In genomic region chr14:45566066-45566937, GRCm38 (mm10) we compare ENCODE assay signal across 8 mouse cellular contexts. TPM values are rescaled to one million over a fixed set of nuclear protein-coding genes. Genes with fewer than 3 reads are reported as not detected.
DNase-seq lines count a peak whose midpoint lies in the region; ATAC-seq and TF ChIP-seq lines count a peak whose summit lies in the region.

No protein-coding gene starts in this region.

- H3K27me3 ChIP-seq in ES-Bruce4 (ENCODE audit: control insufficient read depth, insufficient read depth, low read length, poor library complexity, severe bottlenecking) = no peaks in the 10 kb centered on the region
- no peaks in the 10 kb centered on the region for H3K27me3 ChIP-seq in embryonic facial prominence, embryonic 12.5 days
- no peaks in the 10 kb centered on the region for H3K27me3 ChIP-seq in heart, embryonic 16.5 days (ENCODE audit: control insufficient read depth, insufficient read depth, low read length)

- no peaks in the 10 kb centered on the region for H3K9me3 ChIP-seq in ES-Bruce4 (replicated peaks; ENCODE audit: control insufficient read depth, insufficient read depth, low read length, poor library complexity, severe bottlenecking)
- H3K9me3 ChIP-seq in embryonic facial prominence, embryonic 12.5 days = no peaks in the 10 kb centered on the region
- no peaks in the 10 kb centered on the region for H3K9me3 ChIP-seq in heart, embryonic 16.5 days (replicated peaks; ENCODE audit: control insufficient read depth, low read length)

- no peak for TF ChIP-seq POLR2A in ES-Bruce4 (IDR thresholded peaks at IDR 0.05; ENCODE audit: insufficient read depth, low read length)
- TF ChIP-seq POLR2A in lung, adult 2 months (IDR thresholded peaks at IDR 0.05; ENCODE audit: borderline replicate concordance, extremely low read depth, low read depth, low read length) = no peak

- TF ChIP-seq CTCF in ES-Bruce4 (IDR thresholded peaks at IDR 0.05; ENCODE audit: low read depth, low read length) = peak; percentile 60
- peak; percentile 75 for TF ChIP-seq CTCF in lung, adult 2 months (IDR thresholded peaks at IDR 0.05; ENCODE audit: insufficient read depth, low read length)

- 23% methylated on average over 25 of the region's 33 CpGs for WGBS in embryonic facial prominence, embryonic 12.5 days
- 21% methylated on average over 33 of the region's 33 CpGs for WGBS in heart, embryonic 16.5 days
- WGBS in lung, adult 2 months = 22% methylated on average over 33 of the region's 33 CpGs

- H3K4me1 ChIP-seq in ES-Bruce4 (ENCODE audit: control insufficient read depth, insufficient read depth, low read length) = peaks cover 1% of the 10 kb centered on the region
- peaks cover 18% of the 10 kb centered on the region for H3K4me1 ChIP-seq in embryonic facial prominence, embryonic 12.5 days
- H3K4me1 ChIP-seq in heart, embryonic 16.5 days (ENCODE audit: control insufficient read depth, insufficient read depth, low read length) = peaks cover 23% of the 10 kb centered on the region
- peaks cover 3% of the 10 kb centered on the region; the same call in 1 of the 2 replicates for H3K4me1 ChIP-seq in lung, adult 2 months (ENCODE audit: control insufficient read depth, insufficient read depth, low read length)

- no peak for TF ChIP-seq EP300 in ES-Bruce4 (IDR thresholded peaks at IDR 0.05; ENCODE audit: insufficient read depth, low read depth, low read length)

- H3K4me2 ChIP-seq in embryonic facial prominence, embryonic 12.5 days (replicated peaks) = peak overlapping the region; percentile 45
- peak overlapping the region; percentile 62 for H3K4me2 ChIP-seq in heart, embryonic 16.5 days (ENCODE audit: low read depth, low read length)

- H3K9ac ChIP-seq in ES-Bruce4 (ENCODE audit: low read depth, poor library complexity, severe bottlenecking) = 0 out of 2 replicates have a peak overlapping the region, but pooled peaks have one; percentile 1
- no peak overlapping the region for H3K9ac ChIP-seq in embryonic facial prominence, embryonic 12.5 days
- H3K9ac ChIP-seq in heart, embryonic 16.5 days (ENCODE audit: low read length) = peak overlapping the region; percentile 55

- ATAC-seq in embryonic facial prominence, embryonic 12.5 days (ENCODE audit: insufficient number of reproducible peaks, insufficient read depth, low FRiP score, low TSS enrichment) = 0 out of 2 replicates have a peak, but pooled peaks have one; percentile 16
- ATAC-seq in heart, embryonic 16.5 days (replicated peaks; ENCODE audit: extremely low read depth, insufficient read depth, low FRiP score) = no peak
- 0 out of 2 replicates have a peak, but pooled peaks have one; percentile 46 for ATAC-seq in neutrophil, adult 5-6 weeks (ENCODE audit: extremely low read depth, insufficient number of reproducible peaks, low FRiP score, poor library complexity, severe bottlenecking)

- H3K27ac ChIP-seq in ES-Bruce4 (ENCODE audit: insufficient read depth, low read length) = no peak overlapping the region
- H3K27ac ChIP-seq in embryonic facial prominence, embryonic 12.5 days = peak overlapping the region; percentile 86
- peak overlapping the region; percentile 95 for H3K27ac ChIP-seq in heart, embryonic 16.5 days (ENCODE audit: low read length)

- DNase-seq in adrenal gland, postnatal 25 days = peak; percentile 69
- DNase-seq in kidney, postnatal 25 days = peak; percentile 71 to 86
- DNase-seq in lung, adult 2 months = peak; percentile 76
- peak; percentile 41 to 63 for DNase-seq in thymus, postnatal 36 days

- no peaks in the 10 kb centered on the region for H3K36me3 ChIP-seq in ES-Bruce4 (ENCODE audit: control insufficient read depth, insufficient read depth, low read length, poor library complexity, severe bottlenecking)
- no peaks in the 10 kb centered on the region for H3K36me3 ChIP-seq in embryonic facial prominence, embryonic 12.5 days
- H3K36me3 ChIP-seq in heart, embryonic 16.5 days (ENCODE audit: control insufficient read depth, insufficient read depth) = no peaks in the 10 kb centered on the region; the same call in 1 of the 2 replicates

- peak overlapping the region; percentile 43 for H3K4me3 ChIP-seq in ES-Bruce4 (ENCODE audit: low read depth, low read length)
- H3K4me3 ChIP-seq in embryonic facial prominence, embryonic 12.5 days = peak overlapping the region; percentile 28
- peak overlapping the region; percentile 48 for H3K4me3 ChIP-seq in heart, embryonic 16.5 days (ENCODE audit: low read length)
- peak overlapping the region; percentile 44 for H3K4me3 ChIP-seq in lung, adult 2 months (replicated peaks; ENCODE audit: extremely low read depth, low read depth, low read length)

RNA-seq across cellular contexts. Expression of gene Fermt2, which starts 36.4 kb away (rescaled TPM):
- polyA plus RNA-seq in ES-Bruce4 (2011; ENCODE audit: insufficient read depth, insufficient read length, low read depth, missing spikeins) = 94.3 and 95.9 TPM in 2 replicates
- total RNA-seq in adrenal gland, postnatal 25 days (2021) = 89.6 and 113 TPM in 2 replicates
- 95.6 and 111 TPM in 2 replicates for polyA plus RNA-seq in embryonic facial prominence, embryonic 12.5 days (2016; fragmentation: Nextera tagmentation; extraction: Ambion mirVana)
- polyA plus RNA-seq in heart, embryonic 16.5 days (2015; fragmentation: Nextera tagmentation; extraction: Ambion mirVana) = 228 and 229 TPM in 2 replicates
- polyA plus RNA-seq in lung, adult 2 months (2012; rRNA removed) = 86.3 and 127 TPM in 2 replicates
- 0.25 TPM in 1 of 2 replicates, not detected in the other for total RNA-seq in neutrophil, adult 5-6 weeks (2017)
